Mouse (Mus musculus): ENCODE measurements at regions not wholly inside any gene's neighbourhood (a gene's known extent, or its start where the extent isn't known, plus 50 kb on each side); places are given as distances from the start of the nearest gene placed in this dataset.

GRCm38 (mm10) chr9:84936291-84937055, 376.1 kb upstream of the Gm11114 start:
- no peak for DNase-seq

DNA sequence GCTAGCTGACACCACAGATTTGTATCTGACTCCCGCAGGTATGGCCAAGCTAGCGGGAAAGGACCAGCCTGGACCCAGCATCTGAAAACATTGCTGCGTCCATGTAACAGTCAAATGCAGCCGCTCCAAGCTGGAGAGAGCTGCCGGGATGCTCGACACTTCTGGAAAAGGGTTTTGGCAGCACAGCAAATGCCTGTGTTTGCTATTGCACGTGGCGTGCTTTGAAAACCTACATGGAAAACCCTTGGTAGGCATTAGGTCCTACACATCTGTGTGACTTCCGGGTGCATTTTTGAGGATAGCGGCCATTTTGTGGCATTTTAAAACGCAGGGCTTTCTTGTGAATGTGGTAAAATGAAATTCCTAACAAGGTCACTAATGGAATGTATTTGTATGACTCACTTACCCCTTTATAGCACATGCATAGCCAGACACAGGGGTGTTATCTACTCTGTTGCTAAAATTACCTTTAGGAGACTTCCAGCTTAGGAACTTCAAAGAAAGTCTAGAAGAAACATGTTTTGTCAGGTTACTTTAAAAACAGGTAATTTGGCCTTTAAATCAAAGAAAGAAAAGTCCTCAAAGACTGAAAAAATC, 345.9 kb upstream of the Gm11114 start:
- DNase-seq, result no peak

DNA sequence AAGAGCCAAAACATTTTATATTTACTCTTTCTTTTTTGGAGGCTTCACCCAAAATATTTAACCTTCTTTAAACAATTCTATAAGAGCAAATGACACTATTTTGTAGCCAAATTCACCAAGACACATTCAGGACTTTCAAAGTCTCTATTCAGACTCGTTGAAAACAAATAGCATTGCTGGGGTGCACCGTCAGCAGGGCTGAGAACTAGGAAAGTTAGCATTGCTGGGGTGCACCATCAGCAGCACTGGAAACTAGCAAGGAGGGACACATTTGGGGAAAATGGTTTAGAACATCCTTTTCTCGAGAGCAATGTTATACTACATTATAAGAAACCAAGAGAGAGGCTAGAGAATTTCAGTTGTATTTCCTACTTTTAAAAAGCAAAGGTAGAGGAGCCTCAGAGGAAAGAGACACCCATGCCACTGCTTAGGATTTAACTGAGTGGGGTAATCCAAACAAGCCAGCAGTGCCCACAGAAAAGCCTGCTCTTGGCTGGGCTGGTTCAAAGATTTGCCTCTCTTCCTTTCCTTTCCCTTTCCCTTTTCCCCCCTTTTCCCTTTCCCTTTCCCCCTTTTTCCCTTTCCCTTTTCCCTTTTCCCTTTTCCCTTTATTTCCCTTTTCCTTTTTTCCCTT, 342.5 kb upstream of the Gm11114 start:
- DNase-seq, result no peak

GRCm38 (mm10) chr9:84977470-84977869, 335.1 kb upstream of the Gm11114 start:
- no peak for DNase-seq

DNA sequence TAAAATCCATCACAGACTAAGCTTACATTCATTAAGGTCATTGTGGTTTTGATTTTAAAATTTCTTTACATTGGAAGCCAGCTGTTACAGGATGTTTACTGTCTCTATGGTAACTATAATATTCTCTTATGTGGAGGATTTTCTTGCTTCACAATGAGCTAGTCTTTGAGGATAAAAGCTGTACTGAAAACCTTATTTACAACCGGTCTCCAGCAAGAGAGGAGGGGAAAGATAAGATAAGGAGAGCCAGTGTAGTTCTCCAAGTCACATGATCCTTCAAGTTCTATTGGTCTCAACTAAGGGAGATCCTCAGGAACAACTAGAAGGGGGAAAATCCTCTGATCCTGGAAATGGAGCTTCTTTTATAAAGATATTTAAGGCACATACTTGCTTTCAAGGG, 309.2 kb upstream of the Gm11114 start:
- no peak for DNase-seq

GRCm38 (mm10) chr9:85011361-85011760, 301.2 kb upstream of the Gm11114 start:
- DNase-seq, result no peak

DNA sequence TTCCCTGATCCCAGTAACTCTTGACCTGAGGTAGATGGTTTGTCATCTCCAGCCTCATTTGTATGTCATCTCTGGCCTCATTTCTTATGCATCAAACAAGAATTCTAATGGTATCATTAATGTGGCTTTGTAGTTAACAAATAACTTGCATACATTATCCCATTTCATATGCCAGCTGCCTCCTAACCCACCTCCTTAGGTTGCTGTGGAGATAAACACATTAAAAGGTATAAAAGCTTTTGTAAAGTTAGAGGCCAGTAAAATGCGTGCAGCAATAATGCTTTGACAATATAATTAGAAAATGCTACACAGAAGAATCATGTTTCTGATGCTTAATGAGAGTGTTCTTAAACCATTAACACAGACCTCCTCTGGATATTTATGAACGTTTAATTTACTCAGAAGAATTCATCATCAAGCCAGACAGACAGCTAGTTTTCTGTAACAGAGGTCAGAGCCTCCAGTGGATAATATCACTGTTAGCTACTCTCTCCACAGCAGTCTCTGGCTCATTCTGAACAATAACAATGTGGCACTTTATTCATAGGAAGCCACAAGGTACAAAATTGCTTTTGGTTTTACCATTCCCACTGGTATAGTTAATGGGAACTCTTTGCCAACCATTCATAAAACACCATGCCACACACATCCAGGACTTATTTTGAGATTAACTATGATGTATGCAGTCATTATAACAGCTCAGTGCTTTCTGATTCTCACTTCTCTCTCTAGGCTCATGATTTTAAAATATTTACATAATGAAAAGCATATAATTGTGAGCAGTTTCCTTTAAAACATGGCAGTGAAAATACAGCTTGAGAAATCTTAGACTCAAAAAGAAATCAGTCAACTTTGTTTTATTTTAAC, 264.2 kb upstream of the Gm11114 start:
- DNase-seq, result no peak

GRCm38 (mm10) chr9:85052526-85052925, 260.0 kb upstream of the Gm11114 start:
- DNase-seq, result no peak

GRCm38 (mm10) chr9:85079975-85080374, 232.6 kb upstream of the Gm11114 start:
- peak; percentile 7 for DNase-seq

GRCm38 (mm10) chr9:85088556-85089338, 223.8 kb upstream of the Gm11114 start:
- no peak for DNase-seq

GRCm38 (mm10) chr9:85090297-85090696, 222.3 kb upstream of the Gm11114 start:
- no peak for DNase-seq

DNA sequence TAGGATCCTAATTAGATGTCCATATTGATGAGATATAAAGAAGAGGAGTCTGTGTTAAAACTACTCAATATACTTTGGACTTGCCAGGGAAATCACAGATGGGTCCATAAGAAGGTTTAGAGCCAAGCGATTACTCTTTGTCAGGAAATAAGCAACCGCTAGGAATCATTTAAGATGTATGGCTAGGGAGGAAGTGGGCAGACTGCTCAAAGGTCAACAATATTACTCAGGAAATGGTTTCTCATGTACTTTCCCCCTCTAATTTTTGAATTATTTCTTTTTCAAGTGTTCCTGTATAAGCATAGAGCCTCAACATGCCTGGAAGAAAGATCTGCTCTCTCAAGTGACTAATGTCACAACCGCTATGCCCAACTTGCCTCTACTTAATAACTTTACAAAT, 217.3 kb upstream of the Gm11114 start:
- no peak for DNase-seq

GRCm38 (mm10) chr9:85096520-85096919, 216.1 kb upstream of the Gm11114 start:
- no peak for DNase-seq

GRCm38 (mm10) chr9:85112928-85113327, 199.6 kb upstream of the Gm11114 start:
- DNase-seq, result no peak

GRCm38 (mm10) chr9:85114234-85114633, 198.3 kb upstream of the Gm11114 start:
- DNase-seq, result no peak

- no peak for DNase-seq
Measured at GRCm38 (mm10) chr9:85120061-85120460, 192.5 kb upstream of the Gm11114 start.

- DNase-seq, result no peak
Measured at GRCm38 (mm10) chr9:85121059-85121458, 191.5 kb upstream of the Gm11114 start.

GRCm38 (mm10) chr9:85123706-85124105, 188.9 kb upstream of the Gm11114 start:
- no peak for DNase-seq

DNA sequence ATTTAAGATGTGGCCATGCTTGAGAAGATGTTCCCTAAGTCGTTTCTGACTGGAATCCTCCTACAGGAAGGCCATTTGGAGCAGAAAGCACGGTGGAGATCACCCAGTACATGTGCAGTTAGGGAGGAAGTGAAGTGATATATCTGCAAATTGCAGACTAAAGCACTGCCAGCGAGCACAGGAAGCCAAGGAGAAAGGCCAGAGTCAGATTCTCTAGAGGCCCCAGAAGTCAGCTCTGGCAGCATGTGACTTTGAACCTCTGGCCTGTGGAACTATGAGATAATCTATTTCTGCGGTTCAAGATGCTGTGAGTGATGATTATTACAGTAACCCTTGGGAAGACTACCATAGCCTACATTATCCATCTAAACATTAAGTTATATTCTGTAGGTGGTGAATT, 186.8 kb upstream of the Gm11114 start:
- peak; percentile 3 for DNase-seq

- DNase-seq, result no peak
Measured at GRCm38 (mm10) chr9:85126541-85126940, 186.0 kb upstream of the Gm11114 start.

DNA sequence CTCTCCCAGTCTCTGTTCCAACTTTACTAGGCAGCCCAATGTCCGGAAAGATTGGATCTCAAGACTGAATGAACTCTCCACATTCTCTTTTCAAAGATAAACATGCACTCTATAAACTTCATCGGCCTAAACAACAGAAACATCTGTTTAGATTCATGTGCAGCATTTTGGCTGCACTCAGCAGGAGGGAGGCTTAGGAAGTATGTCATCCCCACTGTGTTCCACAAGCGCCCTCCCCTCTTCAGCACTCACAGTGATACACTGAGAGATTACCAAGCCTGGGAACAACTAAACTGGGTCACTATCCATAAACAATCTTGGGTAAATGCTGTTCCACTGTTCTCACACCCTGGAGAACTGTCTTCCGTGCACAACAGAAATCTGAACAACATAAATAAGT, 185.5 kb upstream of the Gm11114 start:
- no peak for DNase-seq

GRCm38 (mm10) chr9:85134900-85135299, 177.7 kb upstream of the Gm11114 start:
- DNase-seq, result no peak

Measured in liver (tissue).